Mouse (Mus musculus): ENCODE measurements around the gene Olfr142.
"Not testable (repeated sequence)": the region's sequence is repeated elsewhere in the genome, so short reads cannot be mapped to it uniquely, and the experiment has no call there.

Olfr142 gene

GRCm38 (mm10) chr2:90257492-90257891 lies at the start of gene Olfr142:
TSS of gene Olfr142 (minus strand) at chr2:90257592.
- DNase-seq (ENCODE audit: low read depth, low spot score), result no peak

GRCm38 (mm10) chr2:90292741-90293140 lies 35.3 kb upstream of the Olfr142 start, which contains the start of gene Olfr1272:
TSS of gene Olfr1272 (minus strand) at chr2:90292841.
- no peak for DNase-seq (ENCODE audit: low read depth, low spot score)

- DNase-seq (ENCODE audit: low read depth, low spot score), result no peak
Measured at GRCm38 (mm10) chr2:90270932-90271331, 13.5 kb upstream of the Olfr142 start, which contains the start of gene Olfr1271. TSS of gene Olfr1271 (minus strand) at chr2:90271032.

GRCm38 (mm10) chr2:90224393-90224792 lies 33.0 kb downstream of the Olfr142 start, which contains the start of gene Olfr1506:
TSS of gene Olfr1506 (minus strand) at chr2:90224493.
- DNase-seq (ENCODE audit: low read depth, low spot score), result not testable (repeated sequence)
